Mouse (Mus musculus) C2C12 (cell line): ENCODE data around the gene Vps37d.

ENCODE experiments used
- CTCF ChIP-seq: IDR thresholded peaks from one replicate; pipeline ENCODE4 v1.5.1; 2011; ENCODE audit not compliant: control insufficient read depth, insufficient read depth, insufficient read length
- FOSL1 ChIP-seq: IDR thresholded peaks from one replicate; pipeline ENCODE4 v1.8.0; 2011; ENCODE audit warnings: mild to moderate bottlenecking, low read length; ENCODE audit not compliant: poor library complexity, insufficient read depth, severe bottlenecking
- MAX ChIP-seq: IDR thresholded peaks from one replicate; pipeline ENCODE4 v1.6.1; 2011; ENCODE audit warnings: mild to moderate bottlenecking, control low read depth
- USF1 ChIP-seq: IDR thresholded peaks from one replicate; pipeline ENCODE4 v1.6.1; 2011; ENCODE audit warnings: low read depth, mild to moderate bottlenecking, control low read depth, moderate library complexity

DNA sequence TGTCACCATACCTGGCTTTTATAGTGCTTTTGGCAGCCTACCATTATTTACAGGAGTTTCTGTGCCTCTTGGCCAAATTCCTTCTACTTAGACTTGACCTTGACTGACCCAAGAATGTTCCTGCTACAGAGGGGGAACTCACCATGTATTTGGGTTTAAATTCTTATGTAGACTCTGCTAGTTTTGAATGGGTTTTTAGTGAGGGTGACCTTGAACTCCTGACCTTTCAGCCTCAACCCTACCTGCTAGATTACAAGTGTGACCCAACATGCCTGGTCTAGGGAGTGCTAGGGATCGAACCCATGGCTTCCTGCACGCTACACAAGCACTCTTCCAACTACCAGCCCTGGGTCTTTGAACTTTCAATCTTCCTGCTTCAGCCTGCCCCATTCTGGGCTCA, 6.0 kb downstream of the Vps37d start:
- TF ChIP-seq CTCF (no peak), USF1 (no peak), MAX (no peak), FOSL1 (no peak)
